Mouse (Mus musculus): ENCODE data around the gene Fli1.

The Fli1 gene

DNA sequence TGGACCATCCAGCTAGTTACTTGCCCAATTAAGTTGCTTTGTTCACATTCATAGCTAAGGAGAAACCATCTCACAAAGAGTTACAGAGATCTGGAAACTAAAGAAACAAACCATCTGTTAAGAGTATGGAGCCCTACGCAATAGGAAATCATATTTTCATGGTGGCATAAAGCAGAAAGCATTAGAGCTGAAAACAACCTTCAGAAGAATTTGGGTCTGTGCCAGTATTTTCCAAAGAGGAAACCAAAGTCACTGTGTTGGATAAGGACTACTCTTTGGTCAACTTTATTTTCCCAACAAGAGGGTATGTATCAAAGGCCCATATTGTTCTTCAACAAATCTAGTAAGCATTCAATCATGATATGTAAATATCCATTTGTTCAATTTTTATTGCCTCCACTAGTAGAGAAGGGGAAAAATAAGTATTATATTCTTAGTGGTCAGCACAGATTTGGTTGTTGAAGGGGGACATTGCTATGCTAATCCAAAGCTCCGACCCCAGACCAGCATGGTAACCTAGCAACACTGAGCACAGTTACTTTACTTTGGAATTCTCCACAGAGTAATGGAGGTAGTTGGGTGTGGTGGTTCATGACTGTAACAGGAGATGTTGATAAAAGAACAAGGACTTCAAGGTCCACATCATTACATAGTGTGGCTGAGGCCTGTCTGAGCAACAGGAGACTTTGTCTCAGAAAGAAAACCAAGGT lies 20.0 kb downstream of the Fli1 start:
- no peak for DNase-seq (ENCODE audit: low spot score)

DNA sequence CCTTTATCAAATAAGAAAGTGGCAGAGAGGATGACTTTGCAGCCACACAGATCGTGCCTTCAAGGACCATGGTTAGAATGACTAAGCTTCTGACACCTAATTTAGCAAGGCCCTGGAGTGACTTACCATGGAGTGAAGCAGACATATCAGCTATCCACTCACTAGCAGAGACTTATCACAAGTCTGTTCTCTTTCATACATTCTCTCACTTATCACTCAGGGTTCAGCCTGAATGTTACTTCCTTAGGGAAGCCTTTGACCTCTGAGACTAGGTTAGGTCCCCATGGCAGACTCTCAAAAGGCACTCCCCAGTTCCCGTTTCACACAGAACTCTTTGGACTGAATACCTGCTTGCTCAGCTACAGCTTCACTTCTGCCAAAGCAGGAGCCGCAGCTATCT lies 21.3 kb downstream of the Fli1 start:
- no peak for DNase-seq (ENCODE audit: low spot score)

DNA sequence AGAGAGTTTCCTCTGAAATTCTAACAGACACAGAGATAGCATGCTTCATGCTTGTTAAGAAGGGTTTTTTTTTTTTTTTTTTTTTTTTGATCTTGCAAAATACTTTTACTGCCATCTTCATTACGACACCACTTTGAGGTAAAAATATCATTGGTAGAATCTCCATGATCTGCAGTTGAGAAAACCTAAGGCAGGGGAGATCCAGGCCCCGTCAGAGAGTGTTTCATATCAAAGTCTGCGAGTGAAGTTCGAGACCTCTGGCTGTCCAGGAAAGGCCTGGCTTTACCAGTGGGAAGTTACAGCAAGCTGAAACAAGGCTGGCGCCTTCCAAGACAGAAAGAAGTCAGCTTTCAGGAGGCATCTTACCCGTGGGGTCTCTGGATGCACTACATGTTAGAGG lies 21.8 kb downstream of the Fli1 start:
- DNase-seq (ENCODE audit: low spot score), result no peak

DNA sequence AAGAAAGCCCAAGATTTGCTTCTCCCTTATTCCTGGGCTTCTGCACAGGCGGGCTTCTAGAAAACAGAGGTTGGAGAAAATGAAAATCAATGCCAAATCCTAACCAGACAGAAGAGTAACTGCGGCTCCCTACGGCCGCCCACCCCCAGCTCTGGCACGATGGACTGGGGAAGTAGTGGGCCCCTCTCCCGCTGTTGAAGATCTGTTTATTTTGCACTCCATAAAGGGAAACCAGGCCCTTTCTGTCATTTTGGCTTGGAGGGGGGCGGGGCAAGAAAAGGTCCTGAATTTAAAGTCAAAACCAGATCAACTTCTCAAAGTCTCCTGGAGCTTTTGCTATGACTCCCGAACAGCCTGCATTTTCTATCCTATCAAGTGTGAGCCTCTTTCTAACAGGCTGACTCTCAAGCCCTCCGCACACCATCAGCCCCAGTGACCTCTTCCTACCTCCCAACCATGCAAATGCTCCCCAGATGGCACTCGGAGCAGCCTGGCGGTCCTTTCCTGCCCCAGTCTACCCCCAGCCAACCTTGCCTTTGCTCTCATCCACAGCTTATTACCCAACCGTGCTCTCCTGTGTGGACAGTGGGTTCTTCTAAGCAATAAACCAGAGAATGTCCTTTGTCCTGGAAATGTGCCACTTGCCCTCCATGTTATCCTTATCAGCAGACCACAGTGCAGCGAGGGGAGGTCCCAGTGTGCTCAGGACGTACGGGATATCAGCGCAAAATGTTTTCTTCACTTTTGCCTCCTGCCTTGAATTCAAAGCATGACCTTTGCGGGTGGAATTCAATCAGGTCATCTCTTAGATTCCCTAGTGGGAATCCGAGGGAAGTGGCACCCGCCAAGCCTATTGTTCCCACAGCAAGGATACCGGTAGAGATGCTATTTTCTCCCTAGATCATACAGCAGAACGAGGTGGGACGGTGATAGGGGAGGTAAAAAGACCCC lies 23.3 kb downstream of the Fli1 start:
- no peak for DNase-seq (ENCODE audit: low spot score)

DNA sequence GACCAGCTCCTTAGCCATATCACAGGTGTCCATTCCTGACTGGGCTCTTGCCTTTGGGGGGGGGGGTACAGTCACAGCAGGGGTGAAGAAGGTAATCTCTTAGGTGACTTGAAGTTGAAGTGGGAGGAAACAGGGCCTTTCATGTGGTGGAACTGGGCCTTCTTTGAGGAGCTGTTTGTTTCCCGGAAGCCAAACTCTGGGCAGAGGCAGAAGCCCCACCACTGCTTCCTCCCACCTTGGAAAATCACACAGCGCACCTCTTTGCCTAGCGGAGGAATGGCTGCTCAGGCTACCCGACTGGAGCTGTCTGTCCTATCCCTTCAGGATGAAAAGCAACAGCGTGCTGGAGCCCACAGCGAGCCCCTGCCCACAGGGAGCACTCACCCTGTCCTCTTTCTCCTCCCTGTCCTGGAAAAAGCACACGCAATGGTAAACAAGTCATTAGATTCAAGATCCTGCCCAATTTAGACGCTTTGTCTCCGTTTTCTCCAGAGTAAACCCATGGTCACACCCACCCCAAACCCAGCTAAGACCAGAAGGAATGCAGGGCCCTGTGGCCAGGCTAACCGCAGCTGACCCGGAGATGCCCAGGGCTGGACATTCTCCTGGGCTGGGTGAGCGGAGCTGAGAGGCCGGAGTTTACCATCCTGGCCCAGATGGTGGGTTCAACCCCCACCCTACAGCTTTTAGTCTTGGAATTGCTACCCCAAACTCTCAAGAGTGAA lies 24.1 kb downstream of the Fli1 start:
- DNase-seq (ENCODE audit: low spot score), result no peak

DNA sequence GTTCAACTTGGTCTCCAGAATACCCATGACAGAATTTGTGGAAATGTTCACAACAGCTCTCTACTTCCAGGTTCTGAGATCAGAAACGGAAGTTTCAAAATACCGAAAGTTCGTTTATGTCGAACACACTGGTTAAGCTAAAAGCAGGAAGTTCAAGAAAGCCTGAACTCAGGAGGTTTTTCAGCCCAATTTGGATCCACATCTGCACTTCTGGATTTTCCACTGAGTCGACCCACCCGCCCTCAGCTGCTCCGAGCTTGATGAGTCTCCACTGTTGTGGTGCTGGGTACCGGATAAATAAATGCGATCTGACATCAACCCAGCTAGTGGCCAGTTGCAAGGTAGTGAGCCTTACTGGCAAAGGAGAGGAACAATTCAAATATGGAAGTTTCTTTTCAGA lies 26.0 kb downstream of the Fli1 start:
- DNase-seq (ENCODE audit: low spot score), result no peak

DNA sequence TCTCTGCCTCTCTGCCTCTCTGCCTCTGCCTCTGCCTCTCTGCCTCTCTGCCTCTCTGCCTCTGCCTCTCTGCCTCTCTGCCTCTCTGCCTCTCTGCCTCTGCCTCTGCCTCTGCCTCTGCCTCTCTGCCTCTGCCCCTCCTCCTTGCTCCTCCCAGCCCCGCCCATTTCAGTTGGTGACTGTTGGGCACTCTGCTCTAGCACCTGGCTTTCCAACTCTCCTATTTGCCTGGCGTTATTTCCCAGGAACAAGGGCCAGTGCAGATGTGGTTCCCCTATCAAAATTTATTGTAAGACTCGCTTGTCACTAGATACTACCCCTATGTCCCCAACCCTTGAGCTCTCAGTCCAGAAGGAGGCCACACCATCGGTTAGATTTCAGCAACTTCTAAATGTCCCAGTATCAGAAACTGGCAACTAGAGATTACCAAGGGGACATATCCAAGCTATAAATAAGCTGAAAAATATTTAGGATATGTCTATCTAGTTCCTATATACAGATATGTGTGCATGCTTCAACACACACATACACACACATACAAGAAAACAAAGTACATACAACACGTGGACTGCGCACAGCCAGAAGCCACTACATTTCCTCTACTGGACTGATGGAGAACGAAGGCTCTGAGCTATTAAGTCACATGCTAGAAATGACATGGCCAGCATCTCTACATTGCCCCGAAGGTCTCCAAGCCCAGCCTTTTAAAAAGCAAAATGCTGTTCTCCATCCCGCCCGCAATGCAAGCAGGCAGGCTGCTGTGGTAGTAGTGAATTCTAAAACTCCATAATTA lies 26.6 kb downstream of the Fli1 start:
- no peak for DNase-seq (ENCODE audit: low spot score)

DNA sequence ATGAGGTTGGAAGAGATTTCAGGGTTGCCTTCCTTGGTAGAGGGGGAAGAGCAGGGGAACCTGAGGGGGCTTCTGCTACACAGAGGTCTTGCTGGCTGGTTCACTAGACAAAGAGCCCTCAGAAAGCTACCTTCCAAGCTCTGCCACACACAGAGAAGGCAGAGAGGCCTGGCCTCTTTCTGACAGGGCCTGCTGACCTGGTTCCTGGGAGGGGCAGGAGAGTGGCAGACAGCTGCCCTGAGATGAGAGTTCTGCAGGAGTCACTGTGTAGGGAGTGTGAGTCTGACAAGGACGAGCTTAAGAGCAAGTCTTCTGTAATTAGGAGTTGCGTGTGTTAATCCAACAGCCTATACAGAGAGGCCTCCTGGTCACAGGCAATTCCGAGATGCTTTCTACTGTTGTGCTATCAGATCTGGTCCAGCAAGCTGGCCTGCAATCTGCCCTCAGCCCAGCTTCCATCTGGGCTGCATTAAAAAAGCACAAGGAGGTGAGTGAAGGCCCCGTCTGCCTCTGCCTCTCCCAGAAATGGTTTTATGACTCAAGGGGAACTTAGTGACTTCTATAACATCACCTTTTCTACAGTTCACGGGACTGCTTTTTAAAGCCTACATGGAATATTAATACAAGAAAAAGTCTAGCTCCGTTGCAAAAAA lies 28.1 kb downstream of the Fli1 start:
- DNase-seq (ENCODE audit: low spot score), result no peak

DNA sequence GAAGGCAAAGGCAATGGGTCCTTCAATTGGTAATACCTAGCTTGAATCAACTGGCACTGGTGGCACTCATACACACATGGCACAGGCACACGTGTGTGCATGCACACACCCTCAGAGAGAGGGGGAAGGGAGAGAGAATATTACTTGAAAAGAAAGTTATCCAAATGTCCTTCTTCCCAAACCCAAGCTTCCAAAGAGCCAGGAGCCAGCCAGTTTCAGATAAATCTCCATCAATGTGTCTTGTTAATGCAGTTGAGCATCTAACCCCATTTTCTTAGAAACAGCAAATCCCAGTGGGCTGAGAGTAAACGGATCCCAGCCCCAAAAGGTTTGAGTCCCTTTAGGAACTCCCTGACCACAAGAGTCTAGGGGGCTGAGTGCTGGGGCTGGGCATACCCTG lies 29.2 kb downstream of the Fli1 start:
- no peak for DNase-seq (ENCODE audit: low spot score)

DNA sequence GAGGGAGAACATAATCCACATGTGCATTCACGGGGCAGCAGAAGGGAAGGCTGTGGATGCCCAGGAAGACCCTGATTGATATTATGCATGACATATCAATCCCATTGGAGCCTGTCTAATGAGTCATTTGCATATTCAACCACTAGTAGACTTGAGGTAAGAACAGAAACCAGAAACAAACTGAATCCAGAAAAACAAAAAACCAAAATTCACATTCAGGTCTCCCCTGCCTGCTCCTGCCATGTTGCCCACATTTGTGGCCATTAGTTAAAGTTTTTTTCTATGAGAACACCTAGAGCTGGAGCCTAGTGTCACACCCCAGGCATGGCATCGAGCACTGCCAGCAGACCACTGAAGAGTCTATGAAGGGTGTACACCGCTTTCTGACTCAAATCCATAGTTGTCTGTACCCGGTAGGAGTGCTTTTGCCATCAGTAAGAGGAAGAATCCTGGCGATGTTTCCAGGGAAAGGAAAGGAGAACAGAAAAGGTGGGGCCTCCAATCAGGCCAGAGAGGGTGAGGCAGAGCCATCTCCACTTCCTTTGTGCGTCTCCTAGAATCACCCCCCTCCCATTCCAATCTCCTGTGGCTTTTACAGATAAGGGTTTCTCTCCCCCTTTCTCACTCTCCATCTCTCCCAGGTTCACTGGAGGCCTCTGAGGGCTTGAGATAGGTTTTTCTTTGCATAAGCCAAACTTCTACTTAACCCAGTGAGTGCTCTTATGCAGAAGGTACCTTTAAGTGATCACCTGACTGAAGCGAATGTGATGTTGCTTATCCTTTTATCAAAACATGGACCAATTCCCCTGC lies 32.0 kb downstream of the Fli1 start:
- no peak for DNase-seq (ENCODE audit: low spot score)

DNA sequence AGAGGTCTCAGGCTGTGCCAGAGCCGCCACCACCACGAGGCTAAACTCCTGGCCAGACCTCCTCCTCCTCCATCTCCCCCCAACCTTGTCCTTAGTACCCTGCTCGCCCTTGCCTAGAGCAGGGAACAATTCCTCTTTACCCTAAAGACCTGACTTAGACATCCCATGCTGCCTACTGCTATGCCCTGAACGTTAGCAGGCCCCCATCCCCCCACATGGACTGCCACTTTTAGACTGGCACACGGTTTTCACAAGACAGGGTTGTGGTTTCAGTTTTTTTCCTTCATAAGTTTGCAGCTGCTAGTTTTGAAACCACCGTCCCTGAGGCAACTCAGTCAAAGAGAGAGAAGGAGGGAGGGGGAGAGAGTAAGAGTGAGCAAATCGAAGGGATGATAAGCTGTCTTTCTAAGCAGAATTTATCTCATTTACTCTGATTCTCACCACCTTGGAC lies 32.9 kb downstream of the Fli1 start:
- no peak for DNase-seq (ENCODE audit: low spot score)

DNA sequence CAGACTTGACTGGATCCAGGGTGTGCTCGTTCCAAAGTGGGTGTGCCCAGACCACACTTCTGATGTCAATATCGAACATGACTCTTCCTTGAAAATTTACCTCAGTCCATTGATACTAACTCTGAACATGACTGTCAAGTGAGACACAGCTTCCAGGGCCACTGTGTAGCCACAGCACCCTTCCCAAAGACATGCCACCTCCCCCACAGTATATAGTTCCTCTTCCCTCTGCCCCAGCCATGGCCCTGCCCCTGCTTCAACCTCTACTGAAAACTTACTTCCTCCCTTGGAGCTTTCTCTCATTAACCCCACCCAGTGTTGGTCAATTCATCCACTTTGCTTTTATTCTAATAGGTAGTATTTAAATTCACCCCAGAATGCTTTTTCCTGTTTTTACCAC lies 34.0 kb downstream of the Fli1 start:
- DNase-seq (ENCODE audit: low spot score), result no peak

DNA sequence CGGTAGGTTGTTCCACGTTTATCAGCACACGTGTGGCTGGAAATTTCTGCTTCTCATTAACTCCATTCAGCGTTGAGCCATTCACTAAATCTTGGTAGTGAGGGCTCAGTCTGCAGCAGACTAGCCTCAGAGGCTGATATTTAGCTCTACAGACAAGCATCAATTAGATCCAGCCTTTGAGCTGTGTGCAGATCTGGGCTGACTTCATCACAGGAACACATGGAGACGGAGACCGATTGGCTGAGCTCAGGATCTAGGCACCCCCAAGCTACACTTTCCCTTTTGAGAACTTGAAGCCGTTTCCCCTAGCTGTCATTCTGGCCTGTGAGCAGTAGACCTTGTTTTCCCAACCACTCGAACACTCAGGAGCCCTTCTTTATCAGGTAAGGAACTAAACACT lies 34.5 kb downstream of the Fli1 start:
- DNase-seq (ENCODE audit: low spot score), result no peak

DNA sequence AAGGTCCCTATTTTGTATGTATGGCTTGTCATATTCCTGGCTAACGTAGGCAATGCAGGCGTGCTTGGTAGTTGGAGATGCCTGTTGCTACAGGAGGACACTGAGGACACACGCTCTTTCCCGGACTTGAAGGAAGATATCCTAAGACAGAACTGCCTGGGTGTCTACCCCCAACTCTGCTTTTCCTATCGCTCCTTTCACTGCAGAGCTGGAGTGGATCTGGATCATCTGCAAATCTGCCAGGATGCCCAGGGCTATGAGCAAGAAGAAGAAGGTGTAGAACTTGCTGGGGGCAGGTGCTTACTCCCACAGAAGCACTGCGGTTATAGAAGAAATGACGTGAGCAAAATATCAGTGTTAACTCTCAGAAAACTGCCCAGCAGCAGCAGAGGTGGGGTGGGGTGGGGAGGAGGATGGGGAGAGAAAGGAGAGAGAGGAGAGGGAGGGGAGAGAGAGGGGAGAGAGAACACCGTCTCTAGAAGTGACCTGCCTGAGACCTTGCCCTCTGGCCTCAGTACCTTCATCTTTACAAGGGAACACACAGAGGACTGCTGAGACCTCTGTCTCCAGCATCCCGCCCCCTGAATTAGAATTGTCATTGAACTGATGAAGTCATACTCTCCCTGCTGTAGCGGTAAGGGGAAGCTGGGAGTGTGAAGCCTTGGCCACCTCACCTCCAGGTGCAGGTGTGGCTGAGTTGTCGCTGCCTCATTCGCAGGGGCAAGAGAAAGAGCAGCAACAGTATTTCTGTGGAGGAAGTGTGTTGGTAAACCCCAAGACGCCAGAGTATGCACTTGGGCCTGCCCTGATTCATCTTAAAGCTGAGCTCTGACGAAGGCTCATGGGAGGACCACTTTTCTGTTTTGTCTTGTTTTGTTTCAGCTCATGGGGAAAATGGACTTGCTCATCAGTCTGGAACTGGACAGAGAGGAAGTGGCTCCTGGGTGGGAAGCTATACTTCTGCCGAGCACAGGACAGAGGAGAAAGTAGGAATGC lies 35.5 kb downstream of the Fli1 start:
- DNase-seq (ENCODE audit: low spot score), result no peak

DNA sequence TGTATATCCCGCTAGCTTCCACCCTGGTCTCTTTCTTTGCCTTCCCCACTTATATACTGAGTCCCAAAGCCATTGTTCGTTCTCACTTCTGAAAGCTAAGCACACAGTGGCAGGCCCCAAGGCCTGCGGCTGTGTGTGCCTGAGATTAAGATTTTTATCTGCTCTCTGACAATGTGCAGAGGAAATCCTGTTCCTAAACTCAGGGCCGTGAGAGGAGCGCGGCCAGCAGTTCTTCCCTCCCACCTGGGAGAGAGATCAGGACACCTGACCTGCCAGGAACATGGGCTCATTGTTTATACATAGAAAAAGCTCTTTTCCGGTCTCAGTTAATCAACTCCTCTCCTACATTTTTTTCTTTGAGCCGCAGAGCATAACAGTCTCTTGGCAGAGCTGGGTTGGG lies 36.5 kb downstream of the Fli1 start:
- no peak for DNase-seq (ENCODE audit: low spot score)

DNA sequence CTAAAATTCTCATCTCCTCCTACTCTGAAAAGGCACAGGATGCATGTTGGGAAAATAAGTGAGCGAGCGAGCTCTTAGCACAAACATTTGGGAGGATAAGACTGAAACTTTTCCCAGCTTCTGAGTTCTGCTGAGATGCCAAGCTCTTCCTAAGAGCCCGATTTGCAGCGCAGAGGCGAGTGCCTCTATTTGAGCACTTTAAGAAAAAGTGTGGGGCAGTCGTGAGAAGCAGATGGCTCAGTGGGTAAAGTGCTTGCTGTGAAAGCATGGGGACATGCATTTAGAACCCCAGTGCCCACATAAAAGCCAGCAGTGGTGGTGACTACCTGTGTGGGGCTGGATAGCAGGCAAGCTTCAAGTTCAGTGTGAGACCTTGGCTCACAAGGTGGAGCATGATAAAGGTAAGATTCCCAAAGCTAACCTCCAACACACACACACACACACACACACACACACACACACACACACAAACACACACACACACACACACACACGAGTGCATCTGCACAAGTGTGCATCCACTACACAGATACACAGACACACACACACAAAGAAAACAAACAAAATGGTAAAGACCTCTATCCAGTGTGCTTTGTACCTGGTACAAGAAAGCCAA lies 37.1 kb downstream of the Fli1 start:
- no peak for DNase-seq (ENCODE audit: low spot score)

DNA sequence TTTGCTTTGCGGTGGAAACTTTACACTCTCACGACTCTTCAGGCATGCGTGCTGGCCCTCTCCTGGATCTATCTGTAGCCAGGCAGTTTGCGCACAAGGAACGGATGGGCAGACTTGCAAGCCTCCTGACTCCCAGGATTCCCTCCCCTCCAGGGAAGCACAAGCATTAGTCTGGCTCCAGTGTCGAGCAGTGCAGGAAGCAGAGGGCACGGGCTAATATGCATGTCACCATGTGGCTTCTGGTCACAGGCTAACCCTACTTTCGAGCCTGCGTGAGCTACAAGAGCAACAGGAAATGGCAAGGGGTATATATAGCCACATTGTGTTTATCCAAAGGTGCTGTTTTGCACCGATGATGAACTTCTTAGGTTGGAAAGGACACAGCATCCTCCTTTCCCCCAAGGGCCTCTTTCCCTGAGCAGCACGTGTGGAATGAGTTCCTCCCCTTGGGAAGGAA lies 38.6 kb downstream of the Fli1 start:
- no peak for DNase-seq (ENCODE audit: low spot score)

DNA sequence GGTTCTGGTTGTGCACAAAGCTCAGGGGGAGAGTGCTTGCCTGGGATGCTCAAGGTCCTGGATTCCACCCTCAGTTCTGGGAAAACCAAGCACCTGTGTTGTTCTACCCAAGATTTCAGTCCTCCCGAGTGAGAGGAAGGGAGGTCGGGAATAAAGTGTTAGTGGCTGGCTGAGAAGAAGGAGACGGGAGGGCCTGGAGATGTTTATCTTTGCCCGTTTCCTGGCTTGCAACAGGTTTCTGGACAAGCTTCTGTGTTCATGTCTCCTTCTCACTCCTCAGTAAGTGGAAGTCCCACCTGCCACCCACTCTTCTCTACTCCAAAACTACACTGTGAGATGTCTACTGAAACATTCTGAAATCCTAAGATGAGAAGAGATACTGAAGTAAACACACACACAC lies 39.2 kb downstream of the Fli1 start:
- no peak for DNase-seq (ENCODE audit: low spot score)

All from urinary bladder, postnatal 25 days (tissue).